Mouse (Mus musculus): Measurements from ENCODE around the gene Stk10.

Gene Stk10

DNA sequence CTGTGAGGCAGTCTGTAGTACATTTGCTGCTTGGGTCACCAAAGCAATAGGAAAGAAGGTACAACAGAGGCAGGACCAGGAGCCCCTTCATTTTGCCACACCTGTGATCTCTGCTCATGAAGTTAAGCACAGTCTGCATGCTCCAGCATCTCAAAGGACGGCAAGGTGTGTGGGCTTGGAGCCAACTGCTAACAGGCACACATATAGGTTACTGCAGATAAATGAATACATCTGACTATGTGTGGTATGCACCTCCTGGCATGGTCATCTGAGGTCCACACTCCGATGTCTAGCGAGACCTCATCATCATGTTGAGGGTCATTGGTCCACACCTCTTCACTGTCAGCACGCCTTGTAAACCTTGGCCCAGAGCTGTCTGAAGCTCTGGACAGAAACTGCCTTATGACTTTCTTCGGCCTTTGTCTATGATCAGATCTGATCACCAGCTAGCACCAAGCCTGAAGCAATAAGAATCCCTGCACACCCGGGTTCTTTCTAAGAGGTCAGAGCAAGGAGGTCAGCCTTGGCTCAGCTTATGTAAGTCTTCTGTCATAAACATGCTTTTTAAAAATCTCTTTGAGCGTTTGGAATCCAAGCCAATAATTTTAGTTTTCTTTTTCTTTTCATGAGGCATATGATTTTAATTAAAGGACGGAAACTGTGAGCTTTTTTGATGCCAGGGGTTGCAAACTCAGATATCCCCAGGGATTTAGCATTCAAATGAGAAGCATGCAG, 105.6 kb downstream of the Stk10 start:
- no peak for DNase-seq

DNA sequence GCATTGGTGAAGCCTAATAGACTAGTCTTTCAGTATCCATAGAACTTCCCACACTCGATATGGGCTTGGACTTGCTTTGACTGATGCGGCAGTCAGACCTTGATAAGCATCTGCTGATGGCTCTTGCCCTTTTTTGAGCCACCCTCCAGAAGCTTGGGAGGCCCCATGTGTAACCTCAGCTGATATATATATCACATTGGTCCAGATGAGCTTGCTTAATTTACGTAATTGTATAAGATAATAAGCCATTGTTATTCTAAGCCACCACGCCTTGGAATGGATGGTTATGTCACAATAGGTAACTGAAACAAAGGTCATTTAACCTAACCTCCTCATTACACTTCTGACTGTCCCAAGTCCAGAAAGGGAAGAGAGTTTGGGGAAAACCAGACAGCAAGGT, 107.5 kb downstream of the Stk10 start:
- no peak for DNase-seq

DNA sequence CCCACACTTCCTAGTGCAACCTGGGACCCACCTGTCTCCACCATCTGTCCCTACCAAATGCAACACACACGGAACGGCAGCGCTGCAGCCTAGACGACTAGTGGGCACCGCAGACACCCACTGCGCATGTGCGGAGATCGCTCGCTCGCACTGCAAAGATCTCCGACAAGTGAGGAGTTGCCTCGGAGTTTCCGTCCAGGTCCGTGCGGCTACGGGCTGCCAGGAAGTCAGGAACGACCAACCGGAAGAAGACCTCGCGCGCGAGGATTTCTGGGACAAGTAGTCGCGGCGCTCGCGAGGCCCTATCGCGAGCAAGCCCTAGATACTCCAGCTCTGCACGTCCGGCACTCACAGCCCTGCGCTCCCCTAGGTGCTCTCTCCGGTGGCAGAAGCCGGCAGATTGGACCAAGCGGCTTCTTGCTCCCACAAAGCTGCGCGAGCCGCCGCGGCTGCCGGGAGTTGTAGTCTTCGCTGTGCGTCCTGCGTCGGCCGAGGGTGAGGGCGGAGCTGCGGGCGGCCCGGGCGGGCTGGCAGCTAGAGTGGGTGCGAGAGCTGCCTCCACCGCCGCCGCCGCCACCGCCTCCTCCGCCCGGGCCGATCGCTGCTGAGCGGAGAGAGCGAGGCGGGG, 109.3 kb downstream of the Stk10 start, which contains the start of gene Fbxw11:
Fbxw11 (plus strand) TSS at position 476 of the 628 bp plus-strand sequence.
- DNase-seq: peak; percentile 96 to 97

DNA sequence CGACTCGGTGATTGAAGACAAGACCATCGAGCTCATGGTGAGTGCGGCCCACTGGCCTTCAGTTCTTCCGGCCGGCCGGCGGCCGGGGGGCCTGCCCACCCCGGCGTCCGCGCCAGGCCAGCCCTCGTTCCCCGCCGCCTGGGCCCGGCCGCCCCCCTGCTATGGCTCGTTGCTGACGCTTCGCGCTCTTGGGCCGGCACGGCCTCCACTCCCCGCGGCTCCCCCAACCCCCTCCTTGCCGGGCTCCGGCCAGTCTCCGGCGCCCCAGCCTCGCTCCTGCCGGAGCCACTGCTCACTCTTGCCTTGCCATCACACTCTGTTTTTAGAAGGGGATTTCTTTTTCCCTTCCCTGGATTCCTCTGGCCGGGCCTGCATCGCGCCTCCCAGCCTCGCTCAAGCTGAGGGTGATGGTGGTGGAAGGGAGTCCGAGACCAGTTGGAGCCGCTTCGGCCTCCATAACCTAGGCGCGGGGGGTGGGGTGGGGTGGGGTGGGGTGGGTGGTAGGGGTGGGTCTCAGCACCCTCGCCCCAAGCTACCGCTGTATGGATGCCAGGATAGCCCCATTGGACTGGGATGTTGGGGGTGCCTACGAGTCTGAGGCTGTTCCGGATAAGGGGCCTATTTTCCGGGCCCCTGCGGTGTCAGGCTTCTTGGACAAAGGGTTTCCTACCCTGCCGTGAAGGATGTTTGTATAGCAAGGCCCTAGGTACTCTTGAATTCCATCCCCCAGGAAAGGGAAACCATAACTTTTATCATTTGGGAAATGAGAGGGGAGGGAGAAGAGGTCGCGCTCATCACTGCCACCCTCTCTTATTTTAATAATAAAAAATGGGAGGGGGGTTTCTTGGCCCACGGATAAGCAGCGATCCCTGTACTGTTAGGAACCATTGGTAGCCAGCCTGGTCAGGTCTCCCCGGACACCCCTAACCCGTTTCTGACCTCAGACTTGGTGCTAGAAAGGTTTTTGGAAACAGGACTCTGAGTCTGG, 110.1 kb downstream of the Stk10 start:
- peak in 1 of 2 experiments; percentile 77 for DNase-seq

DNA sequence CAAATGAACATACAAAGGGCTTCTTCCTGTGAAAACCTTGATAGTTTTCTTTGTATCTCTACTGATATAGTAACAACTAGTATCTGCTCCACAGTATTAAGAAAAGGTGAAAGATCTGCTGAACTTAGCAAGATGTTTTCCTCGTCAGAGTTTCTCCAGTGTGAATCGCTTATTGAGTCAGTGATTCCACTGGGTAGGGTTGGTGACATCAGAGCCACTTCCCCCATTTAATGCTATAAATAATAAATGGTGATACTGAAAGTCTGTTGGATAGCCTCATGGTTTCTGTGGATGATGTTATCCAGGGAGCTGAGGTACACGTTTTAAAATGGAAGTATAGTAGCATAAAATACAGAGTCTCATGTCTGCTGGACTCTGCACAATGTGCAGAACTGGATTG, 110.9 kb downstream of the Stk10 start:
- DNase-seq: peak in 1 of 2 experiments; percentile 14

DNA sequence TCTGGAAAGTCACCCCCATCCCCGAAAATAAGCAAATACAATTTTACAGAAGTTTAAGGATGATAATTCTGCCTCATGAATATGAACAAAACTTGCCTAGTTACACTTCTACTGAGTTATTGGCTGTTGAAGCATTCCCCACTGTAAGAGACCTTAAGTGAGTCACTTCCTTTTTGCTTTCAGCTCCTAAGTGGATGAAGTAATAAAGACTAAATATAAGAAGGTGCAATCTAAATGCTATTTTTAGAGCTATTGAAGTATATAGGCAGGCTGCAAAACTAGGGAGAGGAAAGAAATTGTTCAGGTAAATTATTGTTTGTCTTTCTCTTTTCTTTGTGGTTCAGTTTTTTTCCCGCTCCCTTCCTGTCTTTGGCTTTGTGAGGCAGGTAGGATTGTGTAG, 114.2 kb downstream of the Stk10 start:
- no peak for DNase-seq

DNA sequence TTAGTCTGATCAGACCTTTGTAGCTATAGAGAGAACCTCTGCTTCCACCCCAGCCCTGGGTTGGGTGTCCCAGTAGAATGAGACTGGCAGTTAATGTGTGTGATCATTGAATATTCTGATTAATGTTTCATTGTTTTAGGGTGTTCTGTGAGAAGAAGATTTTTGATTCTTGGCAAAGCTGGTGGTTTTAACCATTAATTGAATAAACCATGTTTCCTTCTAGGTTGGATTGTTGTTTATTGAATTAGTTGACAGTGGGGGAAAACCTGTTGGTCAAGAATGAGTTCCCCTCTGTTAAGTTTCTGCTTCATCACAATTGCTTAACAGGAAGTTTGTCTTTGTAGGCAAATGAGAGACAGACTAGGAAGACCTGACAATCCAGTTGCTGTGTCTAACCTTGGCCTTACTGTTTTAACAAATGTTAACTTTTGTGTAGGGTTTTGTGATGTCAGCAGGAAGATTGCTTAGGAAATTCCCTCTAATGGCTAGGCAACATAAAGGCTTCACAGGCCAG, 117.2 kb downstream of the Stk10 start:
- DNase-seq: no peak

DNA sequence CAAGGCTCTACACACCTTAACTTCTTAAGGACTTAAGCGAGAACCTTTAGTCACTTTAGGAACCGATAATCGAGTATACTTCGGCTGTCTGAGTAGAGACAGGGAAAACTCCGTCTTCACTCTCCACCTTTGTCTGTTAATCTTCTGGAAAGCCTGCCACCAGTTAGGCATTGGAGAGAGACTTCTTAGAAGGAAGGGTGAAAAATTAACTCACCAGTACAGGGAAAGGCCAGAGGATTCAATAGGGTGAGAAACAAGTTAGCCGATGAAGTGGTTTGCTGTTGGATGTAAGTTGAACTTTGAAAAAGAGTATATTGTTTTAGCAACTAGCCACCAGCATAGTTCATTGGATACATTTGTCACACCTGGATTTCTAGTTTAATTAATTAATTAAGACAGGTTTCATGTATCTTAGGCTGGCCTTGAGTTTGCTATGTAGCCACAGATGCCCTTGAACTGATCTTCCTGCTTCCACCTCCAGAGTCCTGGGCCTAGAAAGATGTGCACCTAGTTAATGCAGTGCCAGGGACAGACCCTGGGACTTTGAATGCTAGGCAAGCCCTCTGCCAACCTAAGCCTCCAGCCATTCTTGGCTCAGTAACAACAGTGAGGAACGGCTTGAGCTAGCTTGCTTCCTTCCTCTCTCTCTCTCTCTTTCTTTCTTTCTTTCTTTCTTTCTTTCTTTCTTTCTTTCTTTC, 117.9 kb downstream of the Stk10 start:
- DNase-seq: peak; percentile 46 to 60

DNA sequence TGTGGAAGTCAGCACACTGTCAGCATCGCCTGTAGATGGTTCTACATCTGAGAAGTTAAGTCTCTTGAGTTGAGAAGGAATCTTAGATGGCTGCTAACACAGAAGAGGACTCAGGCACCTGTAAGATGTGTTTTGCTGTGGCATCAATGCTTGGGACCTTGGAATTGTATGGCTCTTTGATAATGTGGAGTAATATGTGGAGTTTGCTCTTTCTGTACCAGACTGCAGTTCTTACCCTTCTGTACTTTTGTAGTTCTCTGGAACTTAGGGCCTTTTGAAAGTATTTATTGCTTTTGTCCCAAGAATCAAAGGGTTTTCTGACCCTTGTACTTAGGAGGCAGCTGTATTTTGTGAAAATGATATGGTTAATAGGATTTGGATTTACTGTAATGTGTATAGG, 118.6 kb downstream of the Stk10 start:
- no peak for DNase-seq

DNA sequence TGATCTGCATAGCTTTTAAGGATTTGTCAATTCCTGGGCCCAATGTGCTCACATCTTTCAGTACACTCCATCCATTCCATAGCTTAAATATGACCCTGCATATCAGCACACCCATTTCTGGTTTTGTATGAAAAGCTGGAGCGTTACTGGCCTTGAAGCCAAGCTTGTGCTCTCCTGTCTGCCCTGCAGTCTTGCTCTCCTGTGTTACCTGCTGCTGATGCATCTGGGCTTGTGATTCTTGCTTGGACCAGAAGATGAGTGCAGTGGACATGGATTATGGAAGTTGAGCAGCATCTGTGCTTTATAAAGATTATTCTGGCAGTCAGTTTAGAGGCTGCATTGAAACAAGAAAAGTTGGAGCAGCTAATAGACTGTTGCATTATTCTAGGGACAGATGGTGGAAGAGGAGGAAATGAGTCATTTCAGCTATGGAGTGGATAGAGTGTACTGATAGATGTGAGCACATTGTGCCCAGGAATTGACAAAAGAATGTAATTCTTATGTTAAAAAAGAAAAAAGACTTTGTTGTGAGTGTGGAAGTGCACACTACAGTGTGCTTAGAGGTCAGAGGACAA, 129.1 kb downstream of the Stk10 start:
- DNase-seq: no peak

DNA sequence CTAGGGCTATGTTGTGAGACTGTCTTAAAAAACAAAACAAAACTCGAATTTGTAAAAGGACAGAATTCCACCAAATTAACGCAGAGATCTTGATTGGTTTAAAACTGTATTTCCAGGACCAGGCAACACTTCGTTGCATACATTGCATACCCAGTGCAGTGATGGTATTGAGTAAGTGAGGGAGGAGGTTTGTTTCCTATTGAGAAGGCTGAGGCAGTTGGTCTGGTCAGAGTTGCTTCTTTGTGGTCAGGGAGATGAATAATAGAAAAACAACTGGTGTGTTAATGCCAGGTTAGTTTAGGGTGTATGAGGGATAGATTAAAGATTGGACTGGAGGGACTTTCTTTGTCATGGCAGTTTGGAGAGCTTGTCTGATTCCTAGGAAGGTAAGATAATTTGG, 132.5 kb downstream of the Stk10 start:
- DNase-seq: no peak

DNA sequence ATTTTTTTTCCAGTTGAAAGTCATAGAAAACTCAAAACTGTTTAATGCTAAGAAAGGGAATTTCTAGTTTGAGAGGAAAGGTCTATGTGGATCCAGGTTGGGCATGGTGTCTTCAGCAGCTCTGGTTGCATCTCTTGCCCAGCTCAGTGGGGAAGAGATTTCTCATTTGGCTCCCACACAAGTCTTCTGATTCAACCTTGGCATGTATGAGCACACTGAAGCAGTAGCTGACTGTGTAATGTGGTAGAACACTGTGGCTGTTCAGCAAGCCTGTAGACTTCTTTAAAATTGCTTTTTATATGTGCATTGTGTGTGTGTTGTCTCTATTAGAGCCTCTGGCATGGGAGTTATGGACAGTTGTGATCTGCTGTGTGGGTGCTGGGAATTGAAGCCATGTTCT, 133.9 kb downstream of the Stk10 start:
- no peak for DNase-seq

DNA sequence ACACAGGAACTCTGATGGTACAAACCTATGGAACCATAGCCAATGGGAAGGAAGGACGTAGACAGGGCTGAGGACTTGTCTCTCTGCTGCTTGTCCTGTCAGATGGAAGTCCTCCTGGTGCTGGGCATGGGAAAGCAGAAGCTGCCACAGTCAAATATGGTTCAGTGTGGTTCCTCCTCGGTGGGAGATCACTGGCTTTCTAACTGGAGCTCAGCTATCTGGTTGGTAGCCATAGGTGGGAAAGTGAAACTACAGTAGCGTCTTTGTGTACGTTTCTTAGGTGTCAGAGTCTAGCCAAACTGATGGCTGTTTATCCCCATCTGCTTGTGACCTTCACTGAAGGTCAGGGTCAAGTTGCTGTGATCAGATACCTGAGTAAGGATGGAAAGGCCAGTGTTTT, 138.4 kb downstream of the Stk10 start:
- DNase-seq: no peak

Data from kidney, postnatal 36 days (tissue).